Mouse (Mus musculus): ENCODE results near the gene Kiz.
A peak's percentile ranks its signal among the peaks of the same experiment; 100 is the strongest.

Gene Kiz

DNA sequence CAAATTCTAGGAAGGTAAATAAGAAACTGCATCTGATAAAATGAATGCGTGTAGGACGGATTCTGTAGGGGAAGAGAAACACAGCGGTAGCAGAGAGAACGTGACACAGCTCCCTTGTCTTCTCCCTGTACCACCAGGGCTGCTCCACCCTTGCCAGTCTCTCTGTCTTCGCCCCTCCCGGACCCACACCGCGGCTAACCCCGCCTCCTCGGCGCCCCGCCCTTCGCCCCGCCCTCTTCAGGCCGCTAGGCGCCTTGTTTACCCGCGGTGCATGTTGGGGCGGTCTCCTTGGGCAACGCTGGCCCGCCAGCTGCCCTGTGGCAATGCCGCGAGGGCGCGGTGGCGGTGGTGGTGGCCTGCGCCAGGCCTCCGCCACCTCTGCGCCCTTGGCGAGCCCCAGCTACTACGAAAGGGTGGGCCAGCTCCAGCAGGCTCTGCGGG is at the start of gene Kiz:
Gene Kiz, plus strand, starts transcription at position 266 of the 441 bp plus-strand sequence.
- peak; percentile 96 for DNase-seq (ENCODE audit: extremely low spot score, low spot score)

GRCm38 (mm10) chr2:146809706-146810256 is 45.9 kb upstream of the Kiz start:
- no peak for DNase-seq (ENCODE audit: extremely low spot score, low spot score)

- no peak for DNase-seq (ENCODE audit: extremely low spot score, low spot score)
Measured at GRCm38 (mm10) chr2:146810695-146811094, 45.0 kb upstream of the Kiz start.

GRCm38 (mm10) chr2:146814978-146815377 is 40.7 kb upstream of the Kiz start:
- no peak for DNase-seq (ENCODE audit: extremely low spot score, low spot score)

DNA sequence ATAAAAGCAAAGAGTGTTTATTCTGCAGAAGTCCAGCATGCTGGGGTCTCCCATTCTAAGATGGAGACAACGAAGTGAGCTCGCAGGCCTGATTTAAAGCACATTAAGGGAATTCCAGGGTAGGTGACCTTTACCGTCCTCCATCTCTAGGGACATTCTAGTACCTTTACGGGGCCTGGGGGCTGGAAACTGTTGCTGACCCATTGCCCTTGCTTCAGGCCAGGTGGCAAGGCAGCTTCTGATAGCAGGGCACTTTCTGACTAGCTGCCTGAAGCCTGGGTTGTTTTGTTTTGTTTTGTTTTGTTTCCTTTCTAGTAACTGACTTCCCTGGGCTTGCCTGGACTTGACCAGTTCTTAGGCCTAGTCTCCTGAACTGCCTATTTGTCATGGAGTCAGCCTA is 36.6 kb upstream of the Kiz start:
- no peak for DNase-seq (ENCODE audit: extremely low spot score, low spot score)

GRCm38 (mm10) chr2:146823483-146823951 is 32.1 kb upstream of the Kiz start:
- DNase-seq (ENCODE audit: extremely low spot score, low spot score): no peak

GRCm38 (mm10) chr2:146824043-146824442 is 31.6 kb upstream of the Kiz start:
- DNase-seq (ENCODE audit: extremely low spot score, low spot score): no peak

GRCm38 (mm10) chr2:146828006-146828405 is 27.7 kb upstream of the Kiz start:
- no peak for DNase-seq (ENCODE audit: extremely low spot score, low spot score)

DNA sequence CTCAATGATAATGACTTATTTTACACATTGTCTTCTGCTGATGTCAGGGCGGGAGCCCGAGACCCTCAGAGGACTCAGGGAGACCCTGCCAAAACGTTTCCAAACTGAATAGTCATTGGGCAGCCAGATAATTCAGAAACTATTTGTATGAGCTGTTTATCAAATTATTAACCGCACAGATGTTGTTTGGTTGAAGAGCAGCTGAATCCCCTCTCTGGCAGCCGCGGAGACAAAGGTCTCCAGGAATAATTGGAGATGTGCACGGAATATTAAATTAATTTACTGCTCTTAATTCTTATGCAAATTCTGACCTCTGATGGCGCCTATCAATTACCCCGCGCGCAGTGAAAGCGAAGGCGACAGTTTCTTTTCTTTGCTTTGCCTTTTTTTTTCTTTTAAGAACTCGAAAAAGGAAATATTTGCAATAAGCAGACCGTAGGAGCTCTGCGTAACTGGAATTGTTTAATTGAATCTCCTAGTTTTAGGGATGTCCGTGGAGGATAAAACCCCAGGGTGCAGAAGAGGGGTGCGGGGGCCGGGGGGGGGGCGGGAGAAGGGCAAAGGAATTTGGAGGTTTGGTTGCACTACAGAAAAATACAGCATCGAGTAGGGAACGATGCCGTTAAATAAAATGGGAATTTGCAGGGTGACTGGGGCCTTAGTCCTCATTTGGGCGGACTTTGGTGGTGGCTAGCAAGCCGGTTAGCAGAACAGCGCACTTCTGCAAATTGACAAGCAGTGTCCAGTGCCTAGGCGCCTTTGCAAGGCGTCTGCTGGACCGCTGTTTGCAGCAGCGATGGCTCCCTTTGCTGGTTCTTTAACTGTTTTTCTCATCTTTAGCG is 22.2 kb upstream of the Kiz start:
- peak; percentile 50 for DNase-seq (ENCODE audit: extremely low spot score, low spot score)

DNA sequence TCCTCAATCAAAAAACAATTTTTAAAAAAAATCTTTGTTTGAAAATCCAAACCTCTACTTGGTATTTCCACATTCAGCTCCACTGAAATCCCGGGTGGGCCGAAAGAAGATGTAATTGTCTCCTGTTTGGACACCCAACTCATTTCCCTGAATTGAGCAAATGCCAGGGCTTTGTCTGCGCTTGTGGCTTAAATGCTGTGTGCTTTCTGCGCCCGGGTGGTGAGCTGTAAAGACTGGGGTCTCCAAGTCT is 21.7 kb upstream of the Kiz start:
- DNase-seq (ENCODE audit: extremely low spot score, low spot score): no peak

DNA sequence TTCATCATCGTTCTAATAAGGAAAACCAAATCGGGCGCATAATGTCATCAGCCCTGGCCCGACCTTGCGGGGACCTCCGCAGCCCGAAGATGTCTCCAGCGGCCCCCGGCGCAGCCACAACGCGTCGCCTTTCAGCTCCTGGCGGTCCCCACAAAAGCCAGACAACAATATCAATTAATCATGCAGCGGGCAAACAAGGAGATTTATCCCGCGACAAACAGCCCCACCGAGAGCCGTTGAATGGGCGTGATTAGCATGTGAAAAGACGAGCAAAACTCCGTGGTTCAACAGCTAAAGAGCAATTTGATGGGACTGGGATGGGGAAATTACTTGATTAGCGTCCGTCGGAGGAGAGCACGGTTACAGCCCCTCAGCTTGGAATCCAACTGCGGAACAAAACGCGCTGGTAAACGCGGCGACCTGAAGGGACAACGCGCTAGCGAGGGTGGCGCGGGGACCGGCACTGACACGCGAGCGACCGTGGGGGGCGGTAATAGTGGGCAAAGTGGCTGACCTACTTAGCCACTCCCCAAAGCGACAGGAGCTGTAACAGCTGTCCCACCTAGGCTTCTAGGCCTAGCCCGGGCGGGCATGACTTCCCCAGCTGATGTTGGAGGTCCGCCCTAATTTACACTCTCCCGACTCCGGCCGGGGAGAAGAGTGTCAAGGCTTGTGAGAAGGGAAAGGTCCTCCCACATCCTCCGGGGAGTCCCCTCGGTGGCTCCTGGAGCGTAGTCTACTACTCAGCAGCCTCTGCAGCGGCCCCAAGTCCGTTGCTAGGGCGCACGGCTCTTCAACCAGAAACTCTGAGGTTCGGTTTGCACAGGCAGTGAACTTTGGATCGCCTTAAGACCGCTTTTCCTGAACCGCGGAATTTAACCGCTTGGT is 21.1 kb upstream of the Kiz start:
- peak; percentile 82 for DNase-seq (ENCODE audit: extremely low spot score, low spot score)

DNA sequence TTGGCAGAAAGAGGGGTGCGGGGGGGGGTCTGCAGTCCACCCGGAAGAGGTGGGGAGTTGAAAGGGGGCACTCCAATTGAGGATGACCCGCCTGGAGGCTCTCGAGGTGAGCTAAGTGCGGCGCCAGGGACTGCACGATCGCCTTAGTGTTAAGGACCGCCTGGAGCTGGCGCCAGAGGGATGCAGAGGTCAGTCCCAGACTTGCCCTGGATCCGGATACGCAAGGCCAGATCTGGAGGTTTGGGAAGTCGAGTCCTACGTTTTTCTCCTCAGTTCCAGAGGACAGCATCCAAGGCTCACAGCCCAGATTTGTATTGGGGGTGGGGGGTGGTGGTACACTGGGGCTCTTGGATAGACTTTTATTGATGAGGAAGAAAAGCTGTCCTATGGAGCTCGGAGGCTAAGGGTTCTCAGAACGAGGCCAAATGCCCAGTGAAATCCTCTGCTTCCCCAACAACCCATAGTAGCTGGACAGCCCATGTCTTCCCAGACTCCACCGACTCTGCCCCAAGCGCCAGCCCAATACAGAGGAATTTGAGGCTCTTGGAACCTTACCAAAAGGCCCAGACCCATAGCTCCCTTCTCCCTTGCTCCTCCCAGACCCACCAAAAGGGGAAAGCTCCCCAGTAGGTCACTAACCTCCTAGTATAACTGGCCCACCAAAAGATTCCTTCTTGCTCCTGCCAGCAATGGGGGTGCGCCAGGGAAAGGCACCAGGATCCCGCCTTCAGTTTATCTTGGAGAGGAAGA is 20.2 kb upstream of the Kiz start:
- peak; percentile 52 for DNase-seq (ENCODE audit: extremely low spot score, low spot score)

DNA sequence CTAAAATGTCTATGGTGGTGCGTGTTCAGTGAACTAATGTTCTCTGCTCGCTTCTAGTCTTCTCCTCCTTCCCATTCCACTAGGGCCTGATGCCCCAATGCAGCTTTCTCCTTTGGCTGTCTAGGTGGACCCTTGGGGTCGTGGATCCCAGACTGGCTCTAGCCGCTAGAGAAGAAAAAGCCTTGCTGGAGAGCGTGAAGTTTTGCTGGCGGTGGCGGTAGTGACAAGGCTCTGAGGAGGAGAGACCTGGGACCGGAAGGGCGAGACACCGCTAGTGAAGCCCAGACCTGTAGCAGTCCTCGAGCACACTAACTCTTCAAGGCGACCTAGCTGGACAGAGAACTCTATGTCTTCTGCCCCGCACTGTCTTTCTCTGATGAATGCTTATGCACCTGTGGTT is 19.4 kb upstream of the Kiz start:
- DNase-seq (ENCODE audit: extremely low spot score, low spot score): peak; percentile 65

DNA sequence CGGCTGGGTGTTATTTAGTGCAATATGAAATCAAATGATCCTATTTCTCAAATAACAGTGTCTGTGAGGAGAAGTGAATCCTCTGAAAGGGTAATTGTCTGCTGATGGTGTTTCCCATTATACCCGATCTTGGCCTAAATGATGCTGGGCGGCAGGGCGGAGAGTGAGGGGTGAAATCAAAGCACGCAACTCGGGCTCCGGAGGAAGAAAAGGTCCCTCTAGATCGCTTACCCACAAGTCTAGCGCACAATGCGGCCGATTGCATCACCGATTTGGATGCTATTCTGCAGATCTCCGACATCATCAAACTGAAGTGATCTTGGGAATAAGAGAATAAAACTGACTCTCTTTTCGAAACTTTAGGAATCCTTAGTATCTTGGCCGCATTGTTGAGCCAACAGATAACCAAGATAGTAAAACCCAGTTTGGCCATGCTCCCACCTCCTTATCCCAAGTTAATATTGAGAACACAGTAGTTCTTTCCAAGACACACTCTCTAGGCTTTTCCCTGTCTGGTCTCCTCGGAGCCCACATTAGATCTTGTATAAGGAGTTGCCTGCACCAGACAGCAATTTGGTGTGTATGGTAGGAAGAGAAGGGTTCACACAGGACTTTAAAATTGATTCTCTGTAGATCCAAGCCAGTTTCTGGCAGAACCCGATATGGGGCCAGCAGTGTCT is 18.7 kb upstream of the Kiz start:
- DNase-seq (ENCODE audit: extremely low spot score, low spot score): peak; percentile 45

GRCm38 (mm10) chr2:146837653-146838052 is 18.0 kb upstream of the Kiz start:
- DNase-seq (ENCODE audit: extremely low spot score, low spot score): no peak

GRCm38 (mm10) chr2:146838596-146839302 is 16.9 kb upstream of the Kiz start:
- peak; percentile 71 for DNase-seq (ENCODE audit: extremely low spot score, low spot score)

DNA sequence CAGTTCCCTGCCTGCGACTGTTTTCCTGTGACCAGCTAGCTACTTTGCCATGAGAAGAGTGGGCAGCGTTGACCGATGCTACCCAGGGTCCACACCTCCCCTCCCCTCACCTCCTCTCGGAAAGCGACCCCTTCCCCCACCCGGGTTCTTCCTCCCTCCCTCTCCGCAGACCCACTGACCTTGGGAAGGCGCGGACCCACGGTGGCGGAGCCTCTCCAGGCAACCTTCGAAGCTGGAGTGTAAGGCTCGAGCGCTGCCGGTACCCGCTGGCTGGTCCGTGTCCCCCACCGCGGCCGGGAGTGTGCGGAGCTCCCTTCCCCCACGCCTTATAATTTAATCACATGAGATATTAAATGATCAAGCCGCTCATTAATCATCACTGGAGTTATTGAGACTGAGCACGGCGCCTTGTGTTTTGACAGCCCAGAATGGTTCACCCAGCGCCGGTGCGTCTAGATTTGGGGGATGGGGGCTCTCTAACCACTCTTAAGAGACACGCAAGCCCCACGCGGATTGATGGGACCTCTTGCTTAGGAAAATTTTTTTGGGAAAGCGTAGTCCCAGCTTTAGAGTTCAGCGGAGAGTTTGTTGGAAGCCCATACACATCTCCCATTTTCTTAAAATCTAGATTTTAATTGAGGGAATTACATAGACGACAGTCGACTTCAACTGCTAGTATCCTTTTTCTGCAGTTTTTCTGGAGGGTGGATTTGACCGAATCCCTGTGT is 16.2 kb upstream of the Kiz start:
- DNase-seq (ENCODE audit: extremely low spot score, low spot score): no peak

- DNase-seq (ENCODE audit: extremely low spot score, low spot score): no peak
Measured at GRCm38 (mm10) chr2:146847863-146848262, 7.8 kb upstream of the Kiz start.

DNA sequence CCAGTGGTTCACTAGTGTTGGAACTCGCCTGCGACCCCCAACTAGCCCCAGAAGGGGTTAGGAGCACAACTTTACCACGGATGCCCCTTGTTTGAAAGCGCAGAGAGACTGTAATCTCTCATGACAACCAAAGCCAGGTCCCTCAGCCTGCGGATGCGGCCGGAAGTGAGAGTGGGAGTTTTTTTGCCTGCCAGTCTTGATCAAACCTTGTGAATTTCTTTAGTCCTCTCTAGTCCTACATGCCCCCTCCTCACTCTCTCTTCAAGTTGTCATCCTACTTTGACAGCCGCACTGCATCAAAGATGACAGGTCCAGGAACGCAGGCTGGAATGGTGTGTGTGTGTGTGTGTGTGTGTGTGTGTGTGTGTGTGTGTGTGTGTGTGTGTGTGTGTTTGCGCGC is 456 bp downstream of the Kiz start:
- DNase-seq (ENCODE audit: extremely low spot score, low spot score): no peak

DNA sequence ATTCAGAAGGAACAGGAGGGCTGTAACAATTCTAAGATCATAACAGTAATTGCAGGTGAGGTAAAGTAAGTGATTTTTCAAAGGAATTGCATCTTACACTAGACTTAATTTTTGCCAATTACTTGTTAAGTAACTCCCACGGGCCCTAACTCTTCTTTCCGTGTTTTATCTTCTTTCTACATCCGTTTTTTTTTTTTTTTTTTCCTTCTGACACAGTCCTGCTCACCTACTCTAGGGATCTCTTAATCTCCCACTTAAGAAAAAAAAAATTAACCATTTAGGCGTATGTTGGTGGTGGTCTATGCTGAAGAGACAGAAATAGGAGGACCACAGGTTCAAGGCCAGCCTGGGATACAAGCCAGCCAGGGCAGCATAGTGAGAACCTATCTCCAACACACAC is 1.2 kb downstream of the Kiz start:
- DNase-seq (ENCODE audit: extremely low spot score, low spot score): no peak
